10 mouse cellular contexts compared by ENCODE assay signal in the genomic region with DNA sequence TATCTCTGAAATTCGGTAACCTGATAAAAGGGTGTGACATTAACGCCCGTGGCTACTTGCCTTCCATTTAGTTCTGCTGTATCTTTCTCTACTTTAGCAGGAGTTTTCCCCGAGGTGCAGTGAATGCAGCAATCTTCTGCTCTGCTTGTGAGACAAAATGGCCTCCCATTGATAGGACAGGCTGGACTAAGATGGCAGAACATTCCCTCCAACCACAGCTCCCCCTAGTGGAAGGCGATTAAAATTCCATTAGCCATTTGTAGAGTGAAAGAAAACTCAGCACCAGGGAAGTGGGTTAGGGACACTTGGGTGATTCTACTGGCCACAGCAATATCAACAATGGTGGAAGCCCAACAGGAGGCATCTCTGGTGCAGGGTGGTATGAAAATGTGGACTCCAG. TPM values are rescaled to one million over a fixed set of nuclear protein-coding genes. Genes with fewer than 3 reads are reported as not detected.
DNase-seq lines count a peak whose midpoint lies in the region; ATAC-seq and TF ChIP-seq lines count a peak whose summit lies in the region.
"Had no signal": no experiment of that assay in that cellular context is flagged by ENCODE, and none has a peak within 500 bp of the region (broad histone marks: within the 10 kb centered on the region; RNA-seq: fewer than 3 reads in every experiment).

No protein-coding gene starts in this region.

- DNase-seq in forebrain, embryonic 14.5 days (ENCODE audit: low spot score), result peak; percentile 44
- DNase-seq in lung, embryonic 14.5 days, result peak; percentile 57
- no peak for DNase-seq in lung, postnatal 14 days
- DNase-seq in adipocyte (ENCODE audit: low spot score), result peak; percentile 87
- DNase-seq in gastrocnemius, postnatal 10 days, result no peak
- DNase-seq in heart, adult 9 months (ENCODE audit: low spot score in 2 of 2), result no peak

- TF ChIP-seq CTCF in lung, embryonic 14.5 days (IDR thresholded peaks at IDR 0.05; ENCODE audit: low read depth), result peak; percentile 66

- no peaks in the 10 kb centered on the region for H3K9me3 ChIP-seq in forebrain, embryonic 14.5 days (replicated peaks; ENCODE audit: control insufficient read depth, low read length)
- H3K9me3 ChIP-seq in forebrain, embryonic 16.5 days (ENCODE audit: control insufficient read depth, low read length), result no peaks in the 10 kb centered on the region
- no peaks in the 10 kb centered on the region for H3K9me3 ChIP-seq in lung, embryonic 14.5 days (ENCODE audit: low read depth, low read length)

- H3K4me1 ChIP-seq in forebrain, embryonic 14.5 days (ENCODE audit: control insufficient read depth, insufficient read depth, low read length), result no peaks in the 10 kb centered on the region
- no peaks in the 10 kb centered on the region for H3K4me1 ChIP-seq in forebrain, embryonic 16.5 days (replicated peaks; ENCODE audit: control insufficient read depth, insufficient read depth, low read length)
- H3K4me1 ChIP-seq in lung, embryonic 14.5 days (ENCODE audit: insufficient read depth), result peaks cover 10% of the 10 kb centered on the region; the same call in 1 of the 2 replicates

- H3K27me3 ChIP-seq in forebrain, embryonic 14.5 days (replicated peaks; ENCODE audit: control insufficient read depth, insufficient read depth, low read length), result no peaks in the 10 kb centered on the region
- no peaks in the 10 kb centered on the region for H3K27me3 ChIP-seq in forebrain, embryonic 16.5 days (replicated peaks; ENCODE audit: control insufficient read depth, insufficient read depth, low read length)
- no peaks in the 10 kb centered on the region for H3K27me3 ChIP-seq in lung, embryonic 14.5 days (ENCODE audit: insufficient read depth, low read length)

- ATAC-seq in forebrain, embryonic 14.5 days, result no peak
- no peak for ATAC-seq in forebrain, embryonic 16.5 days
- ATAC-seq in lung, embryonic 14.5 days (ENCODE audit: insufficient read depth), result no peak
- ATAC-seq in megakaryocyte, adult 5-6 weeks (ENCODE audit: poor library complexity, severe bottlenecking), result peak; percentile 20

- no peak overlapping the region for H3K4me3 ChIP-seq in forebrain, embryonic 14.5 days (ENCODE audit: low read depth, low read length)
- H3K4me3 ChIP-seq in forebrain, embryonic 16.5 days (replicated peaks; ENCODE audit: low read length), result no peak overlapping the region
- no peak overlapping the region for H3K4me3 ChIP-seq in lung, embryonic 14.5 days (ENCODE audit: low read depth, low read length)
- H3K4me3 ChIP-seq: myocyte had no signal

- peaks cover 38% of the 10 kb centered on the region for H3K36me3 ChIP-seq in forebrain, embryonic 14.5 days (ENCODE audit: control insufficient read depth, insufficient read depth, low read length)
- H3K36me3 ChIP-seq in forebrain, embryonic 16.5 days (ENCODE audit: control insufficient read depth, insufficient read depth), result peaks cover 9% of the 10 kb centered on the region
- peaks cover 17% of the 10 kb centered on the region for H3K36me3 ChIP-seq in lung, embryonic 14.5 days (ENCODE audit: insufficient read depth)

- no peak overlapping the region for H3K4me2 ChIP-seq in forebrain, embryonic 14.5 days (ENCODE audit: low read length)
- H3K4me2 ChIP-seq in forebrain, embryonic 16.5 days (ENCODE audit: low read length), result no peak overlapping the region
- no peak overlapping the region for H3K4me2 ChIP-seq in lung, embryonic 14.5 days

- H3K9ac ChIP-seq in forebrain, embryonic 14.5 days (ENCODE audit: low read length), result no peak overlapping the region
- H3K9ac ChIP-seq in forebrain, embryonic 16.5 days (replicated peaks; ENCODE audit: low read depth, low read length), result no peak overlapping the region
- H3K9ac ChIP-seq in lung, embryonic 14.5 days, result no peak overlapping the region

- 83% methylated on average over 5 of the region's 5 CpGs for WGBS in forebrain, embryonic 14.5 days
- 84% methylated on average over 5 of the region's 5 CpGs for WGBS in forebrain, embryonic 16.5 days
- WGBS in lung, embryonic 14.5 days, result 80% methylated on average over 5 of the region's 5 CpGs

- no peak overlapping the region for H3K27ac ChIP-seq in forebrain, embryonic 14.5 days (ENCODE audit: low read depth, low read length)
- H3K27ac ChIP-seq in forebrain, embryonic 16.5 days (ENCODE audit: low read length), result no peak overlapping the region
- H3K27ac ChIP-seq in lung, embryonic 14.5 days (ENCODE audit: low read depth), result no peak overlapping the region

RNA-seq across cellular contexts. Expression of gene Mpeg1, which starts 6.9 kb away (rescaled TPM):
- 0.55 and 0.75 TPM in 2 replicates for polyA plus RNA-seq in forebrain, embryonic 14.5 days (2014; fragmentation: Nextera tagmentation; extraction: Ambion mirVana)
- 0.39 and 0.47 TPM in 2 replicates for polyA plus RNA-seq in forebrain, embryonic 16.5 days (2015; fragmentation: Nextera tagmentation; extraction: Ambion mirVana)
- polyA plus RNA-seq in lung, embryonic 14.5 days (2014; fragmentation: Nextera tagmentation; extraction: Ambion mirVana), result 0.63 and 0.76 TPM in 2 replicates
- total RNA-seq in megakaryocyte, adult 5-6 weeks (2015), result 1,084 and 1,137 TPM in 2 replicates
- 543 and 663 TPM in 2 replicates for total RNA-seq in megakaryocyte, adult 5-6 weeks (2017)
- 1 to 10 TPM; 2.0 to 4.1 TPM for total RNA-seq in gastrocnemius, postnatal 10 days (2021)

RNA-seq across cellular contexts. Expression of gene Dtx4, which starts 33.8 kb away (rescaled TPM):
- 15.3 and 18.2 TPM in 2 replicates for polyA plus RNA-seq in forebrain, embryonic 14.5 days (2014; fragmentation: Nextera tagmentation; extraction: Ambion mirVana)
- 20.3 and 21.3 TPM in 2 replicates for polyA plus RNA-seq in forebrain, embryonic 16.5 days (2015; fragmentation: Nextera tagmentation; extraction: Ambion mirVana)
- 17.2 and 17.7 TPM in 2 replicates for polyA plus RNA-seq in lung, embryonic 14.5 days (2014; fragmentation: Nextera tagmentation; extraction: Ambion mirVana)
- 7.3 and 9.9 TPM in 2 replicates for total RNA-seq in megakaryocyte, adult 5-6 weeks (2015)
- total RNA-seq in megakaryocyte, adult 5-6 weeks (2017), result 8.3 and 9.0 TPM in 2 replicates
- 10 to 100 TPM; 20.3 to 23.2 TPM for total RNA-seq in gastrocnemius, postnatal 10 days (2021)

RNA-seq across cellular contexts. Expression of gene Pfpl, which starts 39.7 kb away (rescaled TPM):
- not detected in 2 replicates for polyA plus RNA-seq in forebrain, embryonic 14.5 days (2014; fragmentation: Nextera tagmentation; extraction: Ambion mirVana)
- not detected in 2 replicates for polyA plus RNA-seq in forebrain, embryonic 16.5 days (2015; fragmentation: Nextera tagmentation; extraction: Ambion mirVana)
- not detected in 2 replicates for polyA plus RNA-seq in lung, embryonic 14.5 days (2014; fragmentation: Nextera tagmentation; extraction: Ambion mirVana)
- total RNA-seq in megakaryocyte, adult 5-6 weeks (2015), result not detected in 2 replicates
- not detected in 2 replicates for total RNA-seq in megakaryocyte, adult 5-6 weeks (2017)
- total RNA-seq in gastrocnemius, postnatal 10 days (2021), result not detected
- total RNA-seq: hematopoietic stem cell, adult 5-6 weeks had no signal

RNA-seq across cellular contexts. Expression of gene Olfr1441, which starts 50.2 kb away (rescaled TPM):
- polyA plus RNA-seq in forebrain, embryonic 14.5 days (2014; fragmentation: Nextera tagmentation; extraction: Ambion mirVana), result not detected in 2 replicates
- polyA plus RNA-seq in forebrain, embryonic 16.5 days (2015; fragmentation: Nextera tagmentation; extraction: Ambion mirVana), result not detected in 2 replicates
- polyA plus RNA-seq in lung, embryonic 14.5 days (2014; fragmentation: Nextera tagmentation; extraction: Ambion mirVana), result not detected in 2 replicates
- total RNA-seq in megakaryocyte, adult 5-6 weeks (2015), result not detected in 2 replicates
- total RNA-seq in megakaryocyte, adult 5-6 weeks (2017), result not detected in 2 replicates
- total RNA-seq in gastrocnemius, postnatal 10 days (2021), result not detected
- total RNA-seq: hematopoietic stem cell, adult 5-6 weeks had no signal
- polyA plus RNA-seq: myocyte had no signal

Comparison
In these comparisons a context has a peak if more than half of its experiments do, and no peak if none do; other contexts are left out.
1. DNase-seq: peak in forebrain, embryonic 14.5 days (single experiment), lung, embryonic 14.5 days (single experiment) and adipocyte (single experiment); none in lung, postnatal 14 days (single experiment), gastrocnemius, postnatal 10 days (single experiment) and heart, adult 9 months (0 of 2).